Mouse (Mus musculus): ENCODE results near the gene Cdh15. TPM values are rescaled to one million over a fixed set of nuclear protein-coding genes. Genes with fewer than 3 reads are reported as not detected.

The Cdh15 gene
- total and polyA plus RNA-seq, 3 experiments = not detected

DNA sequence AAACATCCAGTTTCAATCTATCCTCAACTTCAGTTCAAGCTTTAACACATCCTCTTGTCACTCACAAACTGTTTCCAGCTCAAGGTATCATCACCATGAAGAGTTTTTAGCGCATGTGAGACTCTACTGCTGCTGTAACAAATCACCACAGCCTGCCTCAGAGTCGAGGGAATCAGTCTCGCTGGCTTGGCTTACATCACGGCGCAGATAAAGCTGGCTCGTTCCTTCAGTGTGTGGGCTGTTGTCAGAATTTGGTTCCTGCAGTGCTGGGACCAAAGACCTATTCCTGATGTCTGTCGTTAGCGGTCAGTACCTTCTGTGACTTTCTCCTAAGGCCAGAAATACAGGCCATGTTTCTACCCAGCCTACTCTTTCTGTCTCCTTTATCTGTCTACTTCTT, 49.4 kb downstream of the Cdh15 start:
- Histone ChIP-seq H3K4me3 (no peak overlapping the region), H3K9ac (ENCODE audit: low read depth, low read length) (no peak overlapping the region), H3K27ac (no peak overlapping the region), H3K27me3 (ENCODE audit: control insufficient read depth, insufficient read depth, low read length) (no peaks in the 10 kb centered on the region), H3K4me1 (ENCODE audit: control insufficient read depth, insufficient read depth, low read length) (peaks cover 13% of the 10 kb centered on the region), H3K79me2 (replicated peaks; ENCODE audit: control insufficient read depth, insufficient read depth, low read length) (peaks cover 2% of the 10 kb centered on the region; the same call in 1 of the 2 replicates), H3K36me3 (ENCODE audit: control insufficient read depth, insufficient read depth, low read length) (0 out of 2 replicates have a peak, but pooled peaks cover 2% of the 10 kb centered on the region)
- DNase-seq = no peak
- TF ChIP-seq CTCF (IDR thresholded peaks at IDR 0.05) = no peak
- no peak for TF ChIP-seq EP300 (IDR thresholded peaks at IDR 0.05; ENCODE audit: insufficient read depth, low read depth, low read length)
- no peak for TF ChIP-seq POLR2A (IDR thresholded peaks at IDR 0.05; ENCODE audit: insufficient read depth, low read depth, low read length)
- intact Hi-C loops (cut with DNase I) = no loop called here
- 72% methylated on average over 8 of the region's 8 CpGs for WGBS

DNA sequence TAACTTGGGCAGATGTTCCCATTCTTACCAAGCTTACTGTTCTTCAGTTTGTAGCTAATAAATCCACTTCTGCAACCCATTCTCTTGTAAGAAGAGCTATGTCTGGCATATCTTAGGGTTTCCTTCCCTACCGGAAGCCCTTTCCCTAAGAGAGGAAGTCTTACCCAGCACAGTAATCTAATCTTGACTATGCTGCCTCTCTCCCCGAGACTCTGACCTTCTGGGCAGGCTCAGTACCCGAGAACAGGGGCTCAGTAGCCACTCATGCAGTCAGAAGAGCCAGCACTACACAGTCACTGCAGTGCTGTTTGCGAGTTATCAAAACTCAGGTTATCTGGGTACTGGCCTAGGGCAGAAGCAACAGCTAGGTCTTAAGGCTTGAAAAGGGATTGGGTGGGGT, 50.3 kb downstream of the Cdh15 start:
- Histone ChIP-seq H3K4me3 (no peak overlapping the region), H3K4me1 (ENCODE audit: control insufficient read depth, insufficient read depth, low read length) (peaks cover 18% of the 10 kb centered on the region), H3K27ac (no peak overlapping the region), H3K9ac (ENCODE audit: low read depth, low read length) (no peak overlapping the region), H3K79me2 (replicated peaks; ENCODE audit: control insufficient read depth, insufficient read depth, low read length) (peaks cover 2% of the 10 kb centered on the region; the same call in 1 of the 2 replicates), H3K36me3 (ENCODE audit: control insufficient read depth, insufficient read depth, low read length) (0 out of 2 replicates have a peak, but pooled peaks cover 2% of the 10 kb centered on the region), H3K27me3 (ENCODE audit: control insufficient read depth, insufficient read depth, low read length) (no peaks in the 10 kb centered on the region)
- TF ChIP-seq CTCF (IDR thresholded peaks at IDR 0.05) (no peak), POLR2A (IDR thresholded peaks at IDR 0.05; ENCODE audit: insufficient read depth, low read depth, low read length) (no peak), EP300 (IDR thresholded peaks at IDR 0.05; ENCODE audit: insufficient read depth, low read depth, low read length) (no peak)
- intact Hi-C loops (cut with DNase I) = no loop called here
- no peak for DNase-seq
- WGBS = 32% methylated on average over 4 of the region's 4 CpGs

DNA sequence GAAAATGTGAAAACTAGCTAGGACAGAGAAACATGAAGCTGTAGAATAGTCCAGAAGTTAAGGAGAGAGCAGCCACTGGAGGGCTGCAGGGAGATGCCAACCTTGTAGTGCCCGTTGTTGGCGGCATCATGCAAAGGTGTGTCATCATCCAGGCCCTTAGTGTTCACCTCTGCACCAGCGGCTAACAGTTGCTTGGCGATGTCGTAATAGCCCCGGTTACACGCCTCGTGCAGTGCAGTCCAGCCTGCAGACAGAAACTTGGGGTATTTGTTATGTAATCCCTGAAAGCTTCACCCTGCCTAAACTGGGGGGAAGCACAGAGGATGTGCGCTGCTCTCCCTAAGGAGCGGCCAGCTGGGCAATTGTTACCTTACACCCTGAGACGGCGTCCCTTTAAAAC, 50.7 kb downstream of the Cdh15 start:
- H3K9ac ChIP-seq (ENCODE audit: low read depth, low read length) = no peak overlapping the region
- TF ChIP-seq POLR2A (IDR thresholded peaks at IDR 0.05; ENCODE audit: insufficient read depth, low read depth, low read length) = no peak
- TF ChIP-seq EP300 (IDR thresholded peaks at IDR 0.05; ENCODE audit: insufficient read depth, low read depth, low read length) = no peak
- no peak for TF ChIP-seq CTCF (IDR thresholded peaks at IDR 0.05)
- 81% methylated on average over 12 of the region's 12 CpGs for whole genome bisulfite sequencing
- H3K36me3 ChIP-seq (ENCODE audit: control insufficient read depth, insufficient read depth, low read length) = 0 out of 2 replicates have a peak, but pooled peaks cover 2% of the 10 kb centered on the region
- no peak overlapping the region for H3K4me3 ChIP-seq
- no peak for DNase-seq
- intact Hi-C loops (cut with DNase I) = no loop called here
- H3K79me2 ChIP-seq (replicated peaks; ENCODE audit: control insufficient read depth, insufficient read depth, low read length) = peaks cover 2% of the 10 kb centered on the region; the same call in 1 of the 2 replicates
- H3K27ac ChIP-seq = no peak overlapping the region
- H3K27me3 ChIP-seq (ENCODE audit: control insufficient read depth, insufficient read depth, low read length) = no peaks in the 10 kb centered on the region
- H3K4me1 ChIP-seq (ENCODE audit: control insufficient read depth, insufficient read depth, low read length) = peaks cover 18% of the 10 kb centered on the region

DNA sequence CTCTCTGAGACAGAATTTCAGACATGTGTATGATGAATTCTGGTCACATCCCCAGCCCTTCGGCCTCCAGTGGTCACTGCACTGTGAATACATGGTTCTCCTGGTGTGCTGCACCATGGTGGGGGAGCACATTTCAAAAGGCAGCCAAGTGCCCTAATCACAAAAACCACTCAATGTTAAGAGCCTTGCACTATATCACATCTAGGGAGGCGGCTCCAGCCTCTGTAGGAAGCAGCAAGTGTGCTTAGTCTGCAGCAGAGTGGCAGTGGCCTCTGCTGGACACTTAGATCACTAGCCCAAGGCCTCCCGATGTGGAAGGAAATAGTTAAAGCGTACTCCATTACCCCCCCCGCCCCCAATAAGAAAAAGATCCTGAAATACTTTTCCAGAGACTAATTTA, 51.3 kb downstream of the Cdh15 start:
- DNase-seq = no peak
- 43% methylated on average over 5 of the region's 5 CpGs for WGBS
- Histone ChIP-seq H3K9ac (ENCODE audit: low read depth, low read length) (no peak overlapping the region), H3K4me3 (no peak overlapping the region), H3K27ac (no peak overlapping the region), H3K27me3 (ENCODE audit: control insufficient read depth, insufficient read depth, low read length) (no peaks in the 10 kb centered on the region), H3K4me1 (ENCODE audit: control insufficient read depth, insufficient read depth, low read length) (peaks cover 18% of the 10 kb centered on the region), H3K36me3 (ENCODE audit: control insufficient read depth, insufficient read depth, low read length) (0 out of 2 replicates have a peak, but pooled peaks cover 2% of the 10 kb centered on the region), H3K79me2 (replicated peaks; ENCODE audit: control insufficient read depth, insufficient read depth, low read length) (peaks cover 2% of the 10 kb centered on the region; the same call in 1 of the 2 replicates)
- TF ChIP-seq POLR2A (IDR thresholded peaks at IDR 0.05; ENCODE audit: insufficient read depth, low read depth, low read length) (no peak), EP300 (IDR thresholded peaks at IDR 0.05; ENCODE audit: insufficient read depth, low read depth, low read length) (no peak), CTCF (IDR thresholded peaks at IDR 0.05) (peak; percentile 11; the same call in 1 of the 2 replicates)
- intact Hi-C loops (cut with DNase I) = no loop called here

DNA sequence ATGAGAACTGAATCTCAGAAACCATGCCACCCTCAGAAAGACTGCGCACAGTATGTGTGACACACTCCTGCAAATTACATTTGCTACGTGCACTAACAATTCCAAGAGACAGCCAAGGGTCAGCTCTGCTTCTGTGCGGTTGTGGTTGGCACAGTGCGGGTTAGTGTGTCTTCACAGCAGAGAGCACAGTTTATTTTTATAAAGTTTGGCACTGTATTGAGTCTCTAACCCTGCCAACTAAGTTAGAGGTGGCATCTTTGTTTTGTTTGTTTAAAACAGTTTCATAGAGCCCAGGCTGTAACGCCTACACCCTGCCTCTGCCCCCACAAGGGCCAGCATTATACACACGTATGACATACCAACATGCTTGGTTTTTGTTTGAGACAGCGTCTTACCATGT, 53.7 kb downstream of the Cdh15 start:
- TF ChIP-seq POLR2A (IDR thresholded peaks at IDR 0.05; ENCODE audit: insufficient read depth, low read depth, low read length) (no peak), EP300 (IDR thresholded peaks at IDR 0.05; ENCODE audit: insufficient read depth, low read depth, low read length) (no peak), CTCF (IDR thresholded peaks at IDR 0.05) (no peak)
- DNase-seq = peak in 1 of 2 experiments; percentile 37
- Histone ChIP-seq H3K36me3 (ENCODE audit: control insufficient read depth, insufficient read depth, low read length) (0 out of 2 replicates have a peak, but pooled peaks cover 2% of the 10 kb centered on the region), H3K27me3 (ENCODE audit: control insufficient read depth, insufficient read depth, low read length) (no peaks in the 10 kb centered on the region), H3K9ac (ENCODE audit: low read depth, low read length) (no peak overlapping the region; the same call in 1 of the 2 replicates), H3K79me2 (replicated peaks; ENCODE audit: control insufficient read depth, insufficient read depth, low read length) (peaks cover 2% of the 10 kb centered on the region; the same call in 1 of the 2 replicates), H3K4me3 (no peak overlapping the region), H3K4me1 (ENCODE audit: control insufficient read depth, insufficient read depth, low read length) (peaks cover 29% of the 10 kb centered on the region), H3K27ac (peak overlapping the region; percentile 79)
- 59% methylated on average over 7 of the region's 7 CpGs for WGBS
- intact Hi-C loops (cut with DNase I) = loop anchor here (10.0 kb wide), 1 partner anchor 313 kb away; the partner anchor contains the start of genes Chmp1a and Spata33

DNA sequence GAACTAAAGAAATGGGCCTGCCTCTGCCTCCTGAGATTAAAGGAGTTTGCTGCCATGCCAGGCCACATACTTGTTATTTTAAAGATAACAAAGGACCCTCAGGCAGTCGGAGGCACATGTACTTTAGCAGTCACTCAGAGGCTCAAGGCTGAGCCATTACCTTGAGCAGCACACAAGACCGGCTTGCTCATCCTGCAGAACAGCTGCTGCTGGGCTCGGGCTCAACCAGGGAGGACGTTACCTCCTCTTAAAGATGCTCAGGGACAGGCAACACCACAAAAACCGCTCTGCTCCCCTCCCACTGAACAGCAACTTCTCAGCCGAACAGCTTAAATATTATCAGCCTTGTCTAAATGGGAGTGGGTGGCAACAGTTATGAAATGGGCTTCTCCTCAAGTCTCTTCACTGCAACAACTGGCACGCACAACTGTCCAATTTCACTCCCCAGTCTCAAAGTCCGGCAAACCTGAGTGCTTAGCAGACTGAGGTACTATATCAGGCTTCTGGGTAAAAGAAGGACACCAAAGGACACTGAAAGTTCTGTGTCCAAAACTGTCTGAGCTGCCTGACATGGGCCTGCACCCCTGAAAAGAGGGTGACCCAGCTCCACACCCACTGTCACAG, 54.2 kb downstream of the Cdh15 start:
- peaks cover 2% of the 10 kb centered on the region; the same call in 1 of the 2 replicates for H3K79me2 ChIP-seq (replicated peaks; ENCODE audit: control insufficient read depth, insufficient read depth, low read length)
- 0 out of 2 replicates have a peak, but pooled peaks cover 2% of the 10 kb centered on the region for H3K36me3 ChIP-seq (ENCODE audit: control insufficient read depth, insufficient read depth, low read length)
- H3K9ac ChIP-seq (ENCODE audit: low read depth, low read length) = peak overlapping the region; percentile 36; the same call in 1 of the 2 replicates
- TF ChIP-seq EP300 (IDR thresholded peaks at IDR 0.05; ENCODE audit: insufficient read depth, low read depth, low read length) = no peak
- no peak for TF ChIP-seq POLR2A (IDR thresholded peaks at IDR 0.05; ENCODE audit: insufficient read depth, low read depth, low read length)
- TF ChIP-seq CTCF (IDR thresholded peaks at IDR 0.05) = no peak
- H3K4me3 ChIP-seq = no peak overlapping the region
- DNase-seq = no peak
- intact Hi-C loops (cut with DNase I) = loop anchor here (10.0 kb wide), 1 partner anchor 313 kb away; the partner anchor contains the start of genes Chmp1a and Spata33
- H3K4me1 ChIP-seq (ENCODE audit: control insufficient read depth, insufficient read depth, low read length) = peaks cover 32% of the 10 kb centered on the region
- H3K27me3 ChIP-seq (ENCODE audit: control insufficient read depth, insufficient read depth, low read length) = no peaks in the 10 kb centered on the region
- 65% methylated on average over 8 of the region's 8 CpGs for WGBS
- peak overlapping the region; percentile 79 for H3K27ac ChIP-seq

Data from heart, adult 2 months (tissue).